Mouse (Mus musculus) bone marrow macrophage, adult 2 months (primary cell): ENCODE data around the gene Polg.

Experiments
- CTCF ChIP-seq: IDR thresholded peaks from 2 replicates; pipeline ENCODE4 v1.5.1; 2012; ENCODE audit warnings: low read depth, mild to moderate bottlenecking, low read length, moderate library complexity
- POLR2A ChIP-seq: IDR thresholded peaks from 2 replicates; pipeline ENCODE4 v1.6.1; 2012; ENCODE audit warnings: mild to moderate bottlenecking, low read depth, low read length, borderline replicate concordance

GRCm38 (mm10) chr7:79422876-79423275 lies 43.3 kb downstream of the Polg start:
- TF ChIP-seq CTCF (no peak), POLR2A (no peak)
